Mouse (Mus musculus) hindbrain, embryonic 12.5 days (tissue): ENCODE data around the gene Anp32b. TPM values are rescaled to one million over a fixed set of nuclear protein-coding genes. Genes with fewer than 3 reads are reported as not detected.

Experiments used
- polyA plus RNA-seq: library from polyadenylated mRNA; unstranded; fragments of >200 nt; fragmentation: Nextera tagmentation; extraction: Ambion mirVana; gene quantifications from 2 replicates; pipeline ENCODE4 v1.2.1, GENCODE M21; 2016

The Anp32b gene
- polyA plus RNA-seq, 1 experiment from 2014 or later: 207 TPM

Other genes starting within 250 kb of the Anp32b start
- gene Foxe1, start 107.3 kb upstream of the Anp32b start, polyA plus RNA-seq: 0.09 TPM in 1 of 2 replicates, not detected in the other
- gene Trmo, start 61.5 kb upstream of the Anp32b start, polyA plus RNA-seq: 8.1 and 9.0 TPM in 2 replicates
- 2.4 and 4.3 TPM in 2 replicates for gene Hemgn, start 37.4 kb upstream of the Anp32b start, polyA plus RNA-seq
- gene Nans, start 38.3 kb downstream of the Anp32b start, polyA plus RNA-seq: 74.3 and 76.5 TPM in 2 replicates
- 0.95 and 1.7 TPM in 2 replicates for gene Trim14, start 85.2 kb downstream of the Anp32b start, polyA plus RNA-seq
- 7.0 and 7.4 TPM in 2 replicates for gene Coro2a, start 151.3 kb downstream of the Anp32b start, polyA plus RNA-seq
- 1.4 and 1.5 TPM in 2 replicates for gene Tbc1d2, start 199.3 kb downstream of the Anp32b start, polyA plus RNA-seq